Mouse (Mus musculus) splenic B cell, adult 2 months (primary cell): ENCODE measurements around the gene Vmn1r234.
A peak's percentile ranks its signal among the peaks of the same experiment; 100 is the strongest.
"Not testable (repeated sequence)": the region's sequence is repeated elsewhere in the genome, so short reads cannot be mapped to it uniquely, and the experiment has no call there.

ENCODE experiments used
- DNase-seq: peaks from one replicate; pipeline ENCODE4 v3.0.0-alpha.2; 2011; ENCODE audit warnings: low read depth, low spot score
- H3K27me3 ChIP-seq: 2 replicates; pipeline ENCODE4 v1.6.1; 2012; ENCODE audit warnings: mild to moderate bottlenecking, low read length, moderate library complexity, mixed read lengths; ENCODE audit not compliant: control insufficient read depth, poor library complexity, insufficient read depth, severe bottlenecking
- H3K36me3 ChIP-seq: 2 replicates; pipeline ENCODE4 v1.6.1; 2012; ENCODE audit warnings: mild to moderate bottlenecking, low read length, moderate library complexity, mixed read lengths; ENCODE audit not compliant: control insufficient read depth, poor library complexity, insufficient read depth, severe bottlenecking

The Vmn1r234 gene

GRCm38 (mm10) chr17:21225787-21226186, at the start of gene Vmn1r234:
Vmn1r234 (plus strand) TSS chr17:21226087.
- Histone ChIP-seq H3K36me3 (no peaks in the 10 kb centered on the region), H3K27me3 (no peaks in the 10 kb centered on the region)
- no peak for DNase-seq

DNA sequence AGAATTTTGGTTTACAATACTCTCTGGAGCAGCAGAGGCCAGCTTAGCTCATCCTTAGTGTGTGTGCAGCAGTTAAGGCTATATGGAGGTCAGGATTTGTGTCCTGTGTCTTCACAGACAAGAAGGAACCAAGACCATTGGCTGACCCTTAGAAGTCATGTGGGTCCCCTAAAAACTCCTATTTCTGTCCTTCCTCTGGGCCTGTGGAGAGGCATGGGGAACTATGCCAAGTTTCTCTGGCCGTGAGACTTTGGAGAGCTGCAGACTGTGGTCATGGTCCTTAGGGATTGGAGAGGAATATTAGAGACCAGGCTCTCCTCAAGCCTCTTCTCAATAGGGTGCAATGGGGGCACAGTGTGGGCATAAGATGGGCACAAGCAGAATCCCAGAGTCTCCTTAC, 14.8 kb upstream of the Vmn1r234 start:
- H3K36me3 ChIP-seq, H3K27me3 ChIP-seq, DNase-seq: not testable (repeated sequence)

GRCm38 (mm10) chr17:21231654-21232053, 5.8 kb downstream of the Vmn1r234 start:
- H3K27me3 ChIP-seq: no peaks in the 10 kb centered on the region
- no peaks in the 10 kb centered on the region for H3K36me3 ChIP-seq
- DNase-seq: peak; percentile 79

DNA sequence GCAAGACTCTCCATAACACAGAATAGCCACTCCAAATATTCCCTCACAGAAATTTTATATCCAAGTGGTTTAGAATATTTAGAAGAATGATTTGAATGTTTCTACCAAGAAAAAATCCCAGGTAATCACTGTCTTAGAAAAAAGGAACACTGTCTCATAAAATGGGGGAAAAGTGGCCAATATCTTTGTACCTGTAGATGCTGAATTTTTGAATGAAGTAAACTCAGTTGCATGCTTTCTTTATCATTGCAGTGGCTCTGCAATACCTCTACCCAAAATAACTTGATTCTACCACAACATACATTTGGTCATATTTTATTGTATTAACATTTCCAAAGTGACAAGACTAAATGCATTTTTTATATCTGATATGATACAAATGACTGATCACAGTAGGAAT, 30.2 kb downstream of the Vmn1r234 start, which contains the start of gene Vmn1r235:
Vmn1r235 (plus strand) TSS at position 301 of the 400 bp plus-strand sequence.
- Histone ChIP-seq H3K36me3 (no peaks in the 10 kb centered on the region), H3K27me3 (no peaks in the 10 kb centered on the region)
- no peak for DNase-seq

DNA sequence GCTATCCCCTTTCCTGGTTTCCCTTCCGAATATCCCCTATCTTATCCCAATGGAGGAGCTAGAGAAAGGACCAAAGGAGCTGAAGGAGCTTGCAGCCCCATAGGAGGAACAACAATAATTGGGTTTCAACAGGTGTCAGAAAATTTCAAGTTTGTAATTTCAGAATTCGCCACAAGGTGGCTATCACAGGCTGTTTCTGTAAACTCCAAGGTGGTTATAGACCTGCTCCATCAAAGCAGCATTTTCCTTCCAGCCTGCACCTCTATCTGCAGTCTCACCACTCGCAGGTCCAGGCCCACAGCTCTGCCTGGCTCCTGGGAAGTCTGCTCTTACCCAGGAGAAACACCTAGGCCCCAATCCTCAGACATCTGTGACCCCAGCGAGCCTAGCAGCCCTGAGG, 46.2 kb downstream of the Vmn1r234 start:
- DNase-seq: peak; percentile 82
- Histone ChIP-seq H3K36me3 (no peaks in the 10 kb centered on the region), H3K27me3 (no peaks in the 10 kb centered on the region)

- DNase-seq: no peak
- H3K36me3 ChIP-seq: no peaks in the 10 kb centered on the region
These were observed 56.8 kb downstream of the Vmn1r234 start, which contains the start of gene Vmn1r236 for GRCm38 (mm10) chr17:21282642-21283041. Vmn1r236 (plus strand) TSS chr17:21282942.

DNA sequence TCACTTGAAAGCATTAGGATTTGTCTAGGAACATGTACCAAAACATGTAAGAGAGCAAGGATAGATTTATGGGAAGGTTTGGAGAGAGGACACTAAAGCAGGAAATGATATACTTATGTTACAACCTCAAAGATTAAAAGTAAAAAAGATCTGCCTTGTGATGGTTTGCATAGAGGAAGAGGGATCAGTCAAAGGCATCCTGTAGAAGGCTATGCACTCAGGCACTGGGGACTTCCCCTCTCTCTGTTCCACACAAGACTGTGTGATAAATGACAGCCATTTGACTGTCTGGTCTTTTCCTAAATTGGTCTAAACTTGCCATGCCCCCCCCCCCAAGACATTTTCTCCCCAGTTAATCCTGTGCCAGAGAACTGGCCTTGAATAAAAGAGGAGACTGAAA, 58.5 kb downstream of the Vmn1r234 start:
- DNase-seq: no peak
- Histone ChIP-seq H3K27me3 (no peaks in the 10 kb centered on the region), H3K36me3 (no peaks in the 10 kb centered on the region)

More at GRCm38 (mm10) chr17:21282642-21283041, 56.8 kb downstream of the Vmn1r234 start, which contains the start of gene Vmn1r236:
- no peaks in the 10 kb centered on the region for H3K27me3 ChIP-seq
